Mouse (Mus musculus) C2C12 (cell line): ENCODE data around the gene Bend6.

Source experiments
- CTCF ChIP-seq: IDR thresholded peaks from one replicate; pipeline ENCODE4 v1.5.1; 2011; ENCODE audit not compliant: control insufficient read depth, insufficient read depth, insufficient read length
- FOSL1 ChIP-seq: IDR thresholded peaks from one replicate; pipeline ENCODE4 v1.8.0; 2011; ENCODE audit warnings: mild to moderate bottlenecking, low read length; ENCODE audit not compliant: poor library complexity, insufficient read depth, severe bottlenecking
- MAX ChIP-seq: IDR thresholded peaks from one replicate; pipeline ENCODE4 v1.6.1; 2011; ENCODE audit warnings: mild to moderate bottlenecking, control low read depth
- MYOD1 ChIP-seq: IDR thresholded peaks from one replicate; pipeline ENCODE4 v1.6.1; 2011; ENCODE audit warnings: low read depth; ENCODE audit not compliant: control insufficient read depth, insufficient read length
- USF1 ChIP-seq: IDR thresholded peaks from one replicate; pipeline ENCODE4 v1.6.1; 2011; ENCODE audit warnings: low read depth, mild to moderate bottlenecking, control low read depth, moderate library complexity

- TF ChIP-seq CTCF (no peak), FOSL1 (no peak), USF1 (no peak), MYOD1 (no peak), MAX (no peak)
Observed at GRCm38 (mm10) chr1:33817931-33818330, 89.7 kb downstream of the Bend6 start.
